Mouse (Mus musculus): ENCODE measurements around the gene Gm36028. TPM values are rescaled to one million over a fixed set of nuclear protein-coding genes. Genes with fewer than 3 reads are reported as not detected.

The Gm36028 gene
- polyA plus RNA-seq, 1 experiment, result 3.4 TPM

GRCm38 (mm10) chr16:37869470-37870231 is 8.7 kb upstream of the Gm36028 start:
- H3K4me3 ChIP-seq (ENCODE audit: insufficient read depth, low read depth, low read length), result peak overlapping the region; percentile 81
- peaks cover 21% of the 10 kb centered on the region for H3K4me1 ChIP-seq (ENCODE audit: control insufficient read depth, insufficient read depth, insufficient read length, low read length)
- peak overlapping the region; percentile 89 for H3K27ac ChIP-seq (replicated peaks; ENCODE audit: low read depth, low read length)

GRCm38 (mm10) chr16:37868506-37869469 is 7.8 kb upstream of the Gm36028 start:
- Histone ChIP-seq H3K4me1 (ENCODE audit: control insufficient read depth, insufficient read depth, insufficient read length, low read length) (peaks cover 20% of the 10 kb centered on the region), H3K27ac (replicated peaks; ENCODE audit: low read depth, low read length) (peak overlapping the region; percentile 89), H3K4me3 (ENCODE audit: insufficient read depth, low read depth, low read length) (peak overlapping the region; percentile 81)

- H3K27ac ChIP-seq (replicated peaks; ENCODE audit: low read depth, low read length), result peak within 1 kb of the TSS; percentile 95
- peaks cover 20% of the 10 kb centered on the region for H3K4me1 ChIP-seq (ENCODE audit: control insufficient read depth, insufficient read depth, insufficient read length, low read length)
- H3K4me3 ChIP-seq (ENCODE audit: insufficient read depth, low read depth, low read length), result peak within 1 kb of the TSS; percentile 81
Observed at GRCm38 (mm10) chr16:37867791-37868505, 7.0 kb upstream of the Gm36028 start, which contains the start of gene Lrrc58. Gene Lrrc58 (plus strand): TSS chr16:37868389.

GRCm38 (mm10) chr16:37865841-37866240 is 4.9 kb upstream of the Gm36028 start:
- H3K4me1 ChIP-seq (ENCODE audit: control insufficient read depth, insufficient read depth, insufficient read length, low read length), result peaks cover 12% of the 10 kb centered on the region
- no peak overlapping the region for H3K4me3 ChIP-seq (ENCODE audit: insufficient read depth, low read depth, low read length)
- no peak overlapping the region for H3K27ac ChIP-seq (replicated peaks; ENCODE audit: low read depth, low read length)

GRCm38 (mm10) chr16:37863876-37864275 is 2.9 kb upstream of the Gm36028 start:
- Histone ChIP-seq H3K4me1 (ENCODE audit: control insufficient read depth, insufficient read depth, insufficient read length, low read length) (0 out of 2 replicates have a peak, but pooled peaks cover 4% of the 10 kb centered on the region), H3K27ac (replicated peaks; ENCODE audit: low read depth, low read length) (no peak overlapping the region), H3K4me3 (ENCODE audit: insufficient read depth, low read depth, low read length) (no peak overlapping the region)

GRCm38 (mm10) chr16:37860213-37860612 is 733 bp downstream of the Gm36028 start:
- Histone ChIP-seq H3K4me3 (ENCODE audit: insufficient read depth, low read depth, low read length) (no peak overlapping the region), H3K4me1 (ENCODE audit: control insufficient read depth, insufficient read depth, insufficient read length, low read length) (peaks cover under 1% of the 10 kb centered on the region; the same call in 1 of the 2 replicates), H3K27ac (replicated peaks; ENCODE audit: low read depth, low read length) (no peak overlapping the region)

- no peak overlapping the region for H3K27ac ChIP-seq (replicated peaks; ENCODE audit: low read depth, low read length)
- no peak overlapping the region for H3K4me3 ChIP-seq (ENCODE audit: insufficient read depth, low read depth, low read length)
- H3K4me1 ChIP-seq (ENCODE audit: control insufficient read depth, insufficient read depth, insufficient read length, low read length), result peaks cover 15% of the 10 kb centered on the region
Observed at GRCm38 (mm10) chr16:37857495-37857894, 3.5 kb downstream of the Gm36028 start.

GRCm38 (mm10) chr16:37856327-37856726 is 4.6 kb downstream of the Gm36028 start:
- Histone ChIP-seq H3K4me1 (ENCODE audit: control insufficient read depth, insufficient read depth, insufficient read length, low read length) (peaks cover 18% of the 10 kb centered on the region), H3K27ac (replicated peaks; ENCODE audit: low read depth, low read length) (peak overlapping the region; percentile 69), H3K4me3 (ENCODE audit: insufficient read depth, low read depth, low read length) (no peak overlapping the region)

- H3K4me1 ChIP-seq (ENCODE audit: control insufficient read depth, insufficient read depth, insufficient read length, low read length), result peaks cover 18% of the 10 kb centered on the region
- H3K27ac ChIP-seq (replicated peaks; ENCODE audit: low read depth, low read length), result no peak overlapping the region
- H3K4me3 ChIP-seq (ENCODE audit: insufficient read depth, low read depth, low read length), result no peak overlapping the region
Observed at GRCm38 (mm10) chr16:37855583-37855982, 5.4 kb downstream of the Gm36028 start.

- H3K4me1 ChIP-seq (ENCODE audit: control insufficient read depth, insufficient read depth, insufficient read length, low read length), result peaks cover 18% of the 10 kb centered on the region
- H3K4me3 ChIP-seq (ENCODE audit: insufficient read depth, low read depth, low read length), result no peak overlapping the region
- no peak overlapping the region for H3K27ac ChIP-seq (replicated peaks; ENCODE audit: low read depth, low read length)
Observed at GRCm38 (mm10) chr16:37854593-37854992, 6.4 kb downstream of the Gm36028 start.

GRCm38 (mm10) chr16:37854054-37854453 is 6.9 kb downstream of the Gm36028 start:
- Histone ChIP-seq H3K4me1 (ENCODE audit: control insufficient read depth, insufficient read depth, insufficient read length, low read length) (peaks cover 18% of the 10 kb centered on the region), H3K4me3 (ENCODE audit: insufficient read depth, low read depth, low read length) (no peak overlapping the region), H3K27ac (replicated peaks; ENCODE audit: low read depth, low read length) (no peak overlapping the region)

GRCm38 (mm10) chr16:37853279-37853678 is 7.7 kb downstream of the Gm36028 start:
- no peak overlapping the region for H3K4me3 ChIP-seq (ENCODE audit: insufficient read depth, low read depth, low read length)
- peaks cover 18% of the 10 kb centered on the region for H3K4me1 ChIP-seq (ENCODE audit: control insufficient read depth, insufficient read depth, insufficient read length, low read length)
- H3K27ac ChIP-seq (replicated peaks; ENCODE audit: low read depth, low read length), result no peak overlapping the region

GRCm38 (mm10) chr16:37851366-37851765 is 9.6 kb downstream of the Gm36028 start:
- Histone ChIP-seq H3K27ac (replicated peaks; ENCODE audit: low read depth, low read length) (peak overlapping the region; percentile 44), H3K4me3 (ENCODE audit: insufficient read depth, low read depth, low read length) (no peak overlapping the region), H3K4me1 (ENCODE audit: control insufficient read depth, insufficient read depth, insufficient read length, low read length) (peaks cover 18% of the 10 kb centered on the region)

- H3K4me3 ChIP-seq (ENCODE audit: insufficient read depth, low read depth, low read length), result no peak overlapping the region
- 0 out of 2 replicates have a peak overlapping the region, but pooled peaks have one; percentile 50 for H3K27ac ChIP-seq (replicated peaks; ENCODE audit: low read depth, low read length)
- peaks cover 11% of the 10 kb centered on the region for H3K4me1 ChIP-seq (ENCODE audit: control insufficient read depth, insufficient read depth, insufficient read length, low read length)
Observed at GRCm38 (mm10) chr16:37847081-37847480, 13.9 kb downstream of the Gm36028 start.

Measured in brown adipose tissue, adult 24 weeks (tissue).